Mouse (Mus musculus) cortical plate, adult 2 months (tissue): Measurements from ENCODE around the gene Wdr49. TPM values are rescaled to one million over a fixed set of nuclear protein-coding genes. Genes with fewer than 3 reads are reported as not detected.

Experiments used
- H3K27ac ChIP-seq: fragments of 200-500 bp; 2 replicates; pipeline ENCODE4 v1.5.1; 2012; ENCODE audit warnings: low read length, control low read depth, inconsistent platforms; ENCODE audit not compliant: insufficient read depth
- H3K4me1 ChIP-seq: fragments of 200-500 bp; 2 replicates; pipeline ENCODE4 v1.6.1; 2011; ENCODE audit warnings: low read length; ENCODE audit not compliant: control insufficient read depth, insufficient read depth
- H3K4me3 ChIP-seq: fragments of 200-500 bp; 2 replicates; pipeline ENCODE4 v1.5.1; 2011; ENCODE audit warnings: mild to moderate bottlenecking, low read length, control low read depth; ENCODE audit not compliant: insufficient read depth
- CTCF ChIP-seq: fragments of 200-500 bp; IDR thresholded peaks from 2 replicates; pipeline ENCODE4 v1.5.1; 2011; ENCODE audit warnings: mild to moderate bottlenecking, control low read depth, low read length; ENCODE audit not compliant: insufficient read depth; ENCODE audit errors: extremely low read depth
- POLR2A ChIP-seq: fragments of 200-500 bp; IDR thresholded peaks from 2 replicates; pipeline ENCODE4 v1.6.1; 2011; ENCODE audit warnings: mild to moderate bottlenecking, low read length, control low read depth; ENCODE audit not compliant: insufficient read depth; ENCODE audit errors: extremely low read depth
- polyA plus RNA-seq: library from polyadenylated mRNA; depleted of rRNA; stranded (reverse); fragments of >200 nt; gene quantifications from 2 replicates; pipeline ENCODE4 v1.2.3, GENCODE M21; 2012

The Wdr49 gene
- polyA plus RNA-seq, 1 experiment, result 0.19 TPM

- TF ChIP-seq CTCF (no peak), POLR2A (no peak)
- Histone ChIP-seq H3K27ac (no peak overlapping the region), H3K4me3 (no peak overlapping the region), H3K4me1 (no peaks in the 10 kb centered on the region)
Observed at GRCm38 (mm10) chr3:75468154-75468553, 13.8 kb downstream of the Wdr49 start.

DNA sequence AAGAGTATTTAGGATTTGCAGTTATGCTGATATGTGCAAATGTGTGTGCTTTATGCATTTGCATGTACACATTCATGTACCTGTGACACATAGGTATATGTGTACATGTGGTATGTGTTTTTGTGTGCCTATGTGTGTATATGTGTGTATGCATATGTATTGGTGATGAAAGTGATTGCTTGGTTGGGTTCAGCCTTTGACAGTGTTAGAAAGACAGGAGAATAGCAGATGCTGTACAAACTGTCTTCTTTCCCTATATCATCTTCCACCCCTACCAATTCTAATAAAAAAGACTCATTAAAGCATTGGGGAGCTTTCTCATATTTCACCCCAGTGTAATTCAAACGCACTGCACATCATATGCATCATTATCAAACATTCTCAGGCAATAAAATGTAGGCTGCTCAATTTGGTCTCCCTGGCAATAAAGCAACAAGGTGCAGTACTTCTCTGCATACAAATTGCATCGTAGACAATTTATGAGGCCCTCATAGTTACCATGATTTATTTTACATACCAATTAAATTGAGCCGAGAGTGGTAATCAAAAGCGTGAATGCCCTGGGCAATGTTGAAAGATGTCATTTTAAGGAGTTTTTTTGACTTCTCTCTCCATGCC, 51.3 kb downstream of the Wdr49 start:
- Histone ChIP-seq H3K27ac (no peak overlapping the region), H3K4me1 (no peaks in the 10 kb centered on the region), H3K4me3 (no peak overlapping the region)
- TF ChIP-seq POLR2A (no peak), CTCF (no peak)

DNA sequence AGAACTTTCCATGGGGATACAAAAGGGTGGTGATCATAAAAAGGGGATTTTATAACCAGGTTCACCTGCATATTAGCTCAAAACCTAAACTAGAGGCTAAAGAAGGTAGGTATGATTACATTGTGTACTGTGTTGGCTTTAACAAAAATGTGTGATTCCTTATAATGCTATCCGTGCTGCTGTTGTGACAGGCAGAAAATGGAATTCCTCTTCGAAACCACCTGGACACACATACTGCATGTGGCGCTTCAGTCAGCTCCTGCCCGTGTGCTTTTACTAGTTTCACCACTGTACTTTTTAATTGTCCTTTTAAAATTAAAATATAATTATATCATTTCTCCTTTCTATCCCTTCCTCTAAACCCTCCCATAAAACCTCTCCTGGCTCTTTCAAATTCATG, 86.0 kb downstream of the Wdr49 start:
- Histone ChIP-seq H3K4me1 (no peaks in the 10 kb centered on the region), H3K27ac (no peak overlapping the region), H3K4me3 (no peak overlapping the region)
- TF ChIP-seq POLR2A, result no peak
- TF ChIP-seq CTCF, result no peak

DNA sequence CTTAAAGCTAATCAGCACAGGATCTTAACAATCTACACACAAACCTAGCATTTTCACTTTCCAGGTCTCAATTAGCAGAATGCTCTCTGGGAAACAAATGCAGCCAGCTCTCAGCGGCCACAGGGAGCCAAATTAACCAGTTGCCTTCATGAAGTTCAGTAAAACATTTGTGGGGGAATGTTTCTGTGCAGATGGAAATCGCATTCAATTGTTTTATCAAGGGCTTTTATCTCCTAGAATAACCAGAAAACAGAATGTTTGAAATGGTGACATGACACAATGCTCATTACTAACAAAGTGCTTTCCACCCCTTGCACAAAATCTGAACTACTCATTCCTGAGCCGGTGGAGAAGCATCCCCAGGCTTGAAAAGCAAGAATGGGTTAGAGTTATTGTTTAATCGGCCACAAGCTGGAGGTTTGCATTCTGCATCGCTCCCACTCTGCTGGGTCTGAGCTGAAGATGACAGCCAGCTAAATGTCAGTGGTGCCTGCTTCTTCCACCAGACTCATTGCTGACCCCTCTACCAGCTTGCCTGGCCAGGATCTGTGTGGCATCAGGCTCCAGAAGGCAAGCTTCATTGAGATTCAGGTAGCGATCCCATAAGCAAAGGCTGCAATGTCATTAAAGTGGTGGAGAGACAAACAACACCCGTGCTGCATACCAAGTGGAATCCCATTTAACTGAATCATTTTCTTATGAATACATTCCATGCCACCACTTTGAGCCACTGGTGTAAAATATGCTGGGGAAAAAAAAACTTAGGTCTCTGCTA, 86.6 kb downstream of the Wdr49 start:
- no peak for TF ChIP-seq POLR2A
- no peak for TF ChIP-seq CTCF
- Histone ChIP-seq H3K4me1 (no peaks in the 10 kb centered on the region), H3K4me3 (no peak overlapping the region), H3K27ac (no peak overlapping the region)

GRCm38 (mm10) chr3:75394487-75394886, 87.5 kb downstream of the Wdr49 start:
- TF ChIP-seq CTCF, result no peak
- no peak for TF ChIP-seq POLR2A
- Histone ChIP-seq H3K27ac (no peak overlapping the region), H3K4me1 (no peaks in the 10 kb centered on the region), H3K4me3 (no peak overlapping the region)

GRCm38 (mm10) chr3:75381776-75382175, 100.2 kb downstream of the Wdr49 start:
- H3K27ac ChIP-seq, result no peak overlapping the region
- H3K4me3 ChIP-seq, result no peak overlapping the region
- no peak for TF ChIP-seq POLR2A
- TF ChIP-seq CTCF, result no peak
- no peaks in the 10 kb centered on the region for H3K4me1 ChIP-seq

DNA sequence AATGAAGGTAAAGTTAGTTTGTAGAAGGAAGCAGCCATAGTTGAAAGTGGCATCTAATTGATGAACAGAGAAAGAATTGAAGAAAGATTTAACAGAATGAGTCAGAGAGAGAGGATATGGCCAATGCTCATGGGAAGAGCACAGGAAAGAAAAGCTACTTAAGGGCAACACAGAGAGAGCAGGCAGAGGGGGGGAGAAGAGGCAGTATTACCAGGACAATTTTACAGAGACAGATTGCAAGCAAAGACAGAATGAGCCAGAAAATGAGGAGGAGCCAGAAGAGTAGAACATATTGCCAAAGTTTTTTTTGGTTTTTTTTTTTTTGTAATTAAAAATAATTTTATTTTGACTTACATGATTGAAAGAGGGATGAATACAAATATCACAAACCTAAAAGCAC, 128.0 kb downstream of the Wdr49 start:
- H3K27ac ChIP-seq, result no peak overlapping the region

GRCm38 (mm10) chr3:75337196-75337595, 144.8 kb downstream of the Wdr49 start:
- TF ChIP-seq CTCF (no peak), POLR2A (no peak)
- H3K4me3 ChIP-seq, result no peak overlapping the region
- H3K27ac ChIP-seq, result no peak overlapping the region
- no peaks in the 10 kb centered on the region for H3K4me1 ChIP-seq

More for the DNA sequence above, 128.0 kb downstream of the Wdr49 start:
- H3K4me1 ChIP-seq, result no peaks in the 10 kb centered on the region
- H3K4me3 ChIP-seq, result no peak overlapping the region
- TF ChIP-seq POLR2A, result no peak

DNA sequence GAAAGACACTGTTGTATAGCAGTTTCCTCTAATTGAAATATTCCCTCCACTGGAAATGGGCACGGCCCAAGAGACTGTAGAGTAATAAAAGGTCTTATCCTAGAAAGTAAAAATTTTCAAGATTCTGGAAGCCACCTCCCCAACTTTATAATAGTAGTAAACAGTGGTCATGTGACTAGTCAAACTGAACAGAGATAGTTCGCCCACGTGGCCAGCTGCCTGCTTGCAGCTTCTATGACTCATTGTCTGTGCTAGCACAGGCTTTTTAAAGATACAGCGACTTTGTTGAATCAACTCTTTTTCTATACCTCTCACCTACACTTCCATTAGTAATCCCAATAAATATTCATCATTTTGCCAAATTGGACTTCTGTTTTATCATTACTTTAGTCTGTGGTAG, 161.0 kb downstream of the Wdr49 start:
- Histone ChIP-seq H3K4me1 (no peaks in the 10 kb centered on the region), H3K27ac (no peak overlapping the region), H3K4me3 (no peak overlapping the region)
- no peak for TF ChIP-seq CTCF
- no peak for TF ChIP-seq POLR2A

DNA sequence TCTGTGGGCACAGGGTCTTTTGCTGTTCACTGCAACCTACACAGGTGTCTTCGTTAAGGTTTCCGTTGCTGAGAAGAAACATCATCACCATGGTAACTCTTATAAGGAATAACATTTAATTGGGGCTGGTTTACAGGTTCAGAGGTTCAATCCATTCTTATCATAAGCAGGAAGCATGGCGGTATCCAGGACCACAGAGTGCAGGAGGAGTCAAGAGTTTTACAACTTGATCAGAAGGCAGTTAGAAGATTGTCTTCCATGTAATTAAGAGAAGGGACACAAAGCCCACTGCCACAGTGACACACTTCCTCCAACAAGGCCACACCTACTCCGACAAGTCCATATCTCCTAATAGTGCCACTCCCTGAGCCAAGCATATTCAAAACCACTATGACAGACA, 173.1 kb downstream of the Wdr49 start:
- TF ChIP-seq CTCF, result no peak
- Histone ChIP-seq H3K4me1 (no peaks in the 10 kb centered on the region), H3K27ac (no peak overlapping the region), H3K4me3 (no peak overlapping the region)
